Mouse (Mus musculus) cerebellum, adult 2 months (tissue): ENCODE data around the gene Gm13889. TPM values are rescaled to one million over a fixed set of nuclear protein-coding genes. Genes with fewer than 3 reads are reported as not detected.

ENCODE experiments used
- DNase-seq, 2 experiments: peaks; one replicate each; pipeline ENCODE4 v3.0.0; 2021
- H3K27ac ChIP-seq: fragments of 200-500 bp; 2 replicates; pipeline ENCODE4 v1.5.1; 2012; ENCODE audit warnings: low read length, control low read depth, inconsistent platforms; ENCODE audit not compliant: insufficient read depth
- H3K27me3 ChIP-seq: fragments of 200-500 bp; 2 replicates; pipeline ENCODE4 v1.6.1; 2012; ENCODE audit warnings: inconsistent platforms, mild to moderate bottlenecking, low read length, moderate library complexity; ENCODE audit not compliant: control insufficient read depth, insufficient read depth
- H3K4me1 ChIP-seq: fragments of 200-500 bp; 2 replicates; pipeline ENCODE4 v1.6.1; 2011; ENCODE audit warnings: low read length; ENCODE audit not compliant: control insufficient read depth, insufficient read depth
- H3K4me3 ChIP-seq: fragments of 200-500 bp; replicated peaks from 2 replicates; pipeline ENCODE3; 2011; ENCODE audit warnings: mild to moderate bottlenecking, low read depth, low read length, control low read depth; ENCODE audit not compliant: insufficient read depth
- CTCF ChIP-seq: fragments of 200-500 bp; IDR thresholded peaks from 2 replicates; pipeline ENCODE4 v1.5.1; 2011; ENCODE audit warnings: low read depth, mild to moderate bottlenecking, control low read depth, low read length, moderate library complexity, borderline replicate concordance; ENCODE audit not compliant: insufficient read depth
- POLR2A ChIP-seq: fragments of 200-500 bp; IDR thresholded peaks from 2 replicates; pipeline ENCODE4 v1.6.1; 2011; ENCODE audit warnings: low read length, control low read depth, borderline replicate concordance; ENCODE audit not compliant: insufficient read depth
- WGBS: fragments of 180-500 bp; shearing (Covaris S2); methylation state at CpG from one replicate; pipeline ENCODE4 v1.1.7; 2018; 5-methylcytosine and 5-hydroxymethylcytosine counted together
- polyA plus RNA-seq: library from polyadenylated mRNA; depleted of rRNA; stranded (reverse); fragments of >200 nt; gene quantifications from 2 replicates; pipeline ENCODE4 v1.2.3, GENCODE M21; 2012

Gene Gm13889
- polyA plus RNA-seq, 1 experiment, result 49.0 TPM

DNA sequence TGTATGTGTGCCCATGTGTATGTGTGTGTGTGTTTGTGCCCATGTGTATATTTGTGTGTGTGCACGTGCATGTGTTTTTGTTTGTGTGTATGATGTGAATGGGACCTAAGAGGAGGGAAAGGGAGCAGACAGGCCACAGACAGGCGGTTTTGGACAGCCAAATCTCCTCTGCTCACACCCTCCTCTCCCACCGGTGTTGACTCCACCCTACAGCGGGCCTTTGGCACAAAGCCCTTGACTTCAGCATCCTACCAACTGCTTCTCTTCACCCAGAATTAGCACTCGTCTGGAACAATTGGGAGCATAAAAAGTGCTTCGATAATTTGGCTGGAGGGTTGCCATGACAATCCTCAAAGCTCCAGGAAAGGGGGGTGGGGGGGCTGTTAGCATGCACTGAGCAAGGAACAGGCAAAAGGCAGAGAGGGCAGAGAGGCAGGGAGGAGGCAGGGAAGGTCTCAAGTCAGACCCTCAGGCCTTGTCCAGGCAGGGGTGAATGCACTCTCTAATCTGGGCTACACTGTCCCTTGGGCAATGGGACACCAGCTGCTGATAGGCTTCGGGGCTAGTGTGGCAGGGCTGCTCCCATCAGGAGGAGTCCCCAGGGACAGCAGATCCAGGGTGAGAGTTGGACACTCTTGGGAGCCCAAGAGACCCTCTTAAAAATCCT lies 7.6 kb upstream of the Gm13889 start:
- H3K4me3 ChIP-seq, result no peak overlapping the region
- no peak for TF ChIP-seq POLR2A
- TF ChIP-seq CTCF, result no peak
- WGBS, result 23% methylated on average over 7 of the region's 7 CpGs
- H3K27ac ChIP-seq, result no peak overlapping the region
- peaks cover 40% of the 10 kb centered on the region for H3K4me1 ChIP-seq
- DNase-seq, result peak in 1 of 2 experiments; percentile 63
- no peaks in the 10 kb centered on the region for H3K27me3 ChIP-seq

DNA sequence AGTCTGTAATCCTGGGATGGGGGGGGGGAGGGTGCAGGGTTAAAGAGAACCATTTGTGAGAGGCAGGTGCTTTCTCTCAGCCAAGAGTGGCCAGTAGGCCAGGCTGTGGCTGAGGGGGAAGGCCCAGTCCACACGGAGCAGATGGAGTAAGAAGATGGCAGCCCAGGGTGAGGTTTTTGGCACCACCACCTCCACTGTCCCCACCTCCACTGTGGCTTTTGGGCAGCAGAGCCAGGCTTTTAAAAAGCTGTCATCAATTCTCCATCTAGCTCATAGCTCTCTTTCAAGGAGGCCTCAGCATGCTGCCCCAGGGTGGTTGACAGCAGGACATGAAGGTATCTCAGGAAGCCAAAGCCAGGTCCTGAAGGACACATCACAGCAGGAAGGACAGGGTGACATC lies 6.8 kb upstream of the Gm13889 start:
- peaks cover 40% of the 10 kb centered on the region for H3K4me1 ChIP-seq
- peak in 1 of 2 experiments; percentile 55 for DNase-seq
- H3K4me3 ChIP-seq, result no peak overlapping the region
- 6% methylated on average over 1 of the region's 1 CpGs for WGBS
- no peaks in the 10 kb centered on the region for H3K27me3 ChIP-seq
- H3K27ac ChIP-seq, result no peak overlapping the region
- TF ChIP-seq POLR2A, result no peak
- TF ChIP-seq CTCF, result no peak

DNA sequence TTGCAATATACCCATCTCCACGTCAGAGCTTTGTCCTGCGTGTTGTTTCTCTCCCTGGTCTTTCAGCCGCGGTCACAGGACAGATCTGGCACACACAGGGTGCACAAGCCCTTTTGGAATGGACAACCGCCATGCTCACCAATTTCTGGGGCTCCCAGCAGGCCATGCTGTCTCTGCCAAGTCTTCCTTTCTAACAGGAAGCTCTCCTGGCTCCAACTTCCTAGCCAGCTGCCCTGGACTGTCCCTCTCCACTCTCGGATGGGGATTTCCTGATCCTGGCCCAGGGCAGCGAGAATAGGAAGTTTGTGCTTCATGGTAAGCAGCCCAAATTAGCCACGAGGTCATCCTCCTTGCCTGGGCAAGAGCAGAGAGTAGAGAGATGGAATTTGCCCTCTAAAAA lies 4.7 kb upstream of the Gm13889 start:
- Histone ChIP-seq H3K27me3 (no peaks in the 10 kb centered on the region), H3K4me1 (peaks cover 44% of the 10 kb centered on the region), H3K27ac (peak overlapping the region; percentile 75), H3K4me3 (no peak overlapping the region)
- WGBS, result 3% methylated on average over 8 of the region's 8 CpGs
- TF ChIP-seq CTCF, result no peak
- TF ChIP-seq POLR2A, result no peak
- peak; percentile 89 to 94 for DNase-seq

DNA sequence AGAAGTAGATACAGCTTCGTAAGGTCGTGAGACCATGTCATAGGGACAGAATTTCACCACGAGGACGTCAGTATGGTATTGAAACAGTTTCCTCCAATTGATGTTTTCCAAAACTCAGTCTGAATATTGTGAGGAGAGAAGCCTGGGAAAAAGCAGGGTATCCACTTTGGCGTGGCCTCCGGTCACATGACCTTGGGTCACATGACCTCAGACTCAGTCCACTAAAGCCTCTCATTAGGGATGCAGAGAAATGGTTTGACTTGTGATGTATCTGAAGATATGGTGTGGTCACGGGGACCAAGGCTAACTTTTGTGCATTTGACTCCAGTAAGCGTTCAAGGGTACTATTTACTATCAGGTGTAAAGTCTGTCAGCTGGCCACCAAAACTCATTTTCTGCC lies 2.3 kb upstream of the Gm13889 start:
- no peak for TF ChIP-seq CTCF
- TF ChIP-seq POLR2A, result no peak
- H3K4me1 ChIP-seq, result peaks cover 35% of the 10 kb centered on the region
- H3K4me3 ChIP-seq, result no peak overlapping the region
- no peak for DNase-seq
- WGBS, result 92% methylated on average over 8 of the region's 8 CpGs
- no peaks in the 10 kb centered on the region for H3K27me3 ChIP-seq
- H3K27ac ChIP-seq, result no peak overlapping the region

DNA sequence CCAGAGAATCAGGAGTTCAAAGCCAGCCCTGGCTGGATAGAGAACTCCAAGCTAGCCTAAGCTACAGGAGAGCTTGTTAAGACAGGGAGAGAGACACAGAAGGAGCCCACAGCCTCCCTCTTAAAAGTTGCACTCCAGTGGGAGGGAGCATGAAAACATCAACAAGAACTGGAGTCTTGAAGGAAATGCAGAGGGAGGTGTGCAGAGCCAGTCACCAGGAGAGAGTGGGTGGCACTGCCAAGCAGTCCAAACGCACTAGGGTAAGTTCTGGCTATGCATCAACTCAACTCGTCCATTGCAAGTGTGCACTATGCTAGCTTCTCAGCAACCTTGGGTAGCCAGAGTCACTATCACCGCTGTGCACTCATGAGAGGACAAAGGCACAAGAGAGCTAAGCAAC lies 1.2 kb upstream of the Gm13889 start:
- TF ChIP-seq CTCF (no peak), POLR2A (no peak)
- H3K27me3 ChIP-seq, result no peaks in the 10 kb centered on the region
- no peak overlapping the region for H3K27ac ChIP-seq
- H3K4me1 ChIP-seq, result peaks cover 25% of the 10 kb centered on the region
- WGBS, result 60% methylated on average over 3 of the region's 3 CpGs
- H3K4me3 ChIP-seq, result no peak overlapping the region
- DNase-seq, result no peak

DNA sequence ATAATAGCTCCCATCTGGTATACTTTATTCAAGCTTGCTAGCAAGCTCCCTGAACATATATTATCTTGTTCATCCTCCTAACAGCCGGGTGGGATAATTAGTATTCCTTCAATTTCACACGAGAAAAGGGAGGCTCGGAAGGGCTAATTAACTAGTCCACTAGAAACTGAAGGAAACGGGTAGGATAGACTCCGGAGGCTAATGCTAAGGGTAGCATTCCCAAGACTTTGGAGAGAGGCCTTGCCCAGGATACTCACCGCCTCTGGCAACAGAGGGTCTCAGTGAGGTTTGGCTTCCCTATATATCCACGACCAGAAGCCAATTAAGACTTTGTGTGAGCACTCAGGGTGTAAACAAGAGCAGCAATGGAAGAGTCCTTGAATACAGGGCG lies 779 bp upstream of the Gm13889 start:
- TF ChIP-seq CTCF (no peak), POLR2A (no peak)
- H3K27ac ChIP-seq, result no peak overlapping the region

DNA sequence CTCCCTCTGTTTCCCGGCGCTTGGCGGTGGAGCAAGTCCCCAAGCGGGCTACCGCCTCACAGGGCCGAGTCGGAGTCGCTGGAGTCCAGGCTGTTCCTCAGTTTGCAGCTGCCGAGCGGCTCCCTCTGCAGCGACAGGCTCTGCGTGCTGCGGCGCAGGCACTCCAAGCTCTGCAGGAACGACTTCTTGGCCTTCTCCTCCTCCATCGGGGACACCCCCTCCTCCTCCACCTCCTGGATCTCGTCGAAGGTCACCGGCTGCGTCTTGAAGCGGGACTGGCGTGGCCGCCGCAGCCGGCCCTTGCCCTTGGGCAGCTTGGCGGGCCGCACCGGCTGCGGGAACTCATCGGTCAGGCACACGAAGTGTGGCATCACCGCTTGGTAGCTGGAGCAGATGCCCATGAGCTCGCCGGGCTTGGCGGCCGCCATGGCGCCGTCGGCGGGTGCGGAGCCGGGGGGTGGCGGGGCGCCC lies 635 bp downstream of the Gm13889 start:
- Histone ChIP-seq H3K4me3 (peak overlapping the region; percentile 66), H3K27me3 (no peaks in the 10 kb centered on the region), H3K27ac (peak overlapping the region; percentile 65), H3K4me1 (peaks cover 7% of the 10 kb centered on the region; the same call in 1 of the 2 replicates)
- no peak for TF ChIP-seq POLR2A
- no peak for TF ChIP-seq CTCF
- 1% methylated on average over 44 of the region's 44 CpGs for WGBS
- peak; percentile 72 to 78 for DNase-seq

More for the DNA sequence above, 779 bp upstream of the Gm13889 start:
- WGBS, result 73% methylated on average over 8 of the region's 8 CpGs
- Histone ChIP-seq H3K4me1 (peaks cover 21% of the 10 kb centered on the region), H3K4me3 (no peak overlapping the region), H3K27me3 (no peaks in the 10 kb centered on the region)
- DNase-seq, result no peak

DNA sequence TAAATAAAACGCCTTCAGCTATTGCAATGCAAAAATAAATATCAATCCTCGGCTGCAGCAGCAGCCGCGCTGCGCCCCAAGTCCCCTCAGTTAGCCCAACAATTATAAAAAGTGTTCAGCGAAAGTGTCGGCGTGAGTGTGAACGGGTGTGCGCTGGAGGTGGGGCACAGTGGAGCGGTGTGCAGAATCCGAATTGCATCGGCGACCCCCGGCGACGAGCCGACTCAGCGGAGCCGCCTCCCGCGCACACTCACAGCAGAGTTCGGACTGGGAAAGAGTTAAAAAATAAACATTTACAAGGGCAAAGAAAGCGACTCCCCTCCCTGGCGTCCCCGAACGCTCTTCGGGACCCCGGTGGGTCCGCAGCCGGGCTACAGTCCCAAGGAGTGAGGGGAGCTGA lies 1.1 kb downstream of the Gm13889 start:
- under 1% methylated on average over 31 of the region's 31 CpGs for WGBS
- Histone ChIP-seq H3K4me1 (peaks cover 4% of the 10 kb centered on the region; the same call in 1 of the 2 replicates), H3K27ac (peak overlapping the region; percentile 65), H3K27me3 (no peaks in the 10 kb centered on the region), H3K4me3 (peak overlapping the region; percentile 66)
- no peak for DNase-seq
- 0 out of 2 replicates have a peak, but pooled peaks have one; percentile 7 for TF ChIP-seq POLR2A
- no peak for TF ChIP-seq CTCF
